Mouse (Mus musculus): Measurements from ENCODE around the gene Cd8b1.
"Not testable (repeated sequence)": the region's sequence is repeated elsewhere in the genome, so short reads cannot be mapped to it uniquely, and the experiment has no call there.

Gene Cd8b1

GRCm38 (mm10) chr6:71322491-71322921 lies at the start of gene Cd8b1:
Gene Cd8b1, plus strand, starts transcription at chr6:71322788.
- DNase-seq: peak in 1 of 2 experiments; percentile 15

GRCm38 (mm10) chr6:71273715-71274114 lies 48.9 kb upstream of the Cd8b1 start:
- no peak for DNase-seq

GRCm38 (mm10) chr6:71274621-71275020 lies 48.0 kb upstream of the Cd8b1 start:
- no peak for DNase-seq

- no peak for DNase-seq
Observed at GRCm38 (mm10) chr6:71279418-71279817, 43.2 kb upstream of the Cd8b1 start.

- no peak for DNase-seq
Observed at GRCm38 (mm10) chr6:71293509-71293908, 29.1 kb upstream of the Cd8b1 start.

GRCm38 (mm10) chr6:71295303-71295702 lies 27.3 kb upstream of the Cd8b1 start:
- no peak for DNase-seq

GRCm38 (mm10) chr6:71298051-71298450 lies 24.5 kb upstream of the Cd8b1 start:
- DNase-seq: no peak

- DNase-seq: peak in 1 of 2 experiments; percentile 21
Observed at GRCm38 (mm10) chr6:71298751-71299150, 23.8 kb upstream of the Cd8b1 start.

- no peak for DNase-seq
Observed at GRCm38 (mm10) chr6:71302097-71302731, 20.4 kb upstream of the Cd8b1 start.

- DNase-seq: no peak
Observed at GRCm38 (mm10) chr6:71307486-71307885, 15.1 kb upstream of the Cd8b1 start.

GRCm38 (mm10) chr6:71321826-71322283 lies 733 bp upstream of the Cd8b1 start, which contains the start of gene Smyd1:
Gene Smyd1, minus strand, starts transcription at chr6:71322233.
- no peak for DNase-seq

- DNase-seq: no peak
Observed at GRCm38 (mm10) chr6:71324816-71325215, 2.2 kb downstream of the Cd8b1 start.

GRCm38 (mm10) chr6:71329881-71330280 lies 7.3 kb downstream of the Cd8b1 start:
- DNase-seq: no peak

GRCm38 (mm10) chr6:71330486-71330885 lies 7.9 kb downstream of the Cd8b1 start:
- no peak for DNase-seq

GRCm38 (mm10) chr6:71331491-71331890 lies 8.9 kb downstream of the Cd8b1 start:
- not testable (repeated sequence) for DNase-seq

GRCm38 (mm10) chr6:71332236-71332965 lies 9.8 kb downstream of the Cd8b1 start:
- DNase-seq: no peak

- no peak for DNase-seq
Observed at GRCm38 (mm10) chr6:71333031-71333430, 10.4 kb downstream of the Cd8b1 start.

GRCm38 (mm10) chr6:71333578-71334273 lies 11.1 kb downstream of the Cd8b1 start:
- DNase-seq: no peak

GRCm38 (mm10) chr6:71337666-71338065 lies 15.1 kb downstream of the Cd8b1 start:
- no peak for DNase-seq

- DNase-seq: no peak
Observed at GRCm38 (mm10) chr6:71338941-71339340, 16.4 kb downstream of the Cd8b1 start.

- DNase-seq: no peak
Observed at GRCm38 (mm10) chr6:71339351-71339750, 16.8 kb downstream of the Cd8b1 start.

- no peak for DNase-seq
Observed at GRCm38 (mm10) chr6:71341179-71341578, 18.6 kb downstream of the Cd8b1 start.

- DNase-seq: no peak
Observed at GRCm38 (mm10) chr6:71348006-71348405, 25.4 kb downstream of the Cd8b1 start.

- DNase-seq: no peak
Observed at GRCm38 (mm10) chr6:71351201-71351600, 28.6 kb downstream of the Cd8b1 start.

Data from spleen, adult 18-20 months (tissue).